Comparison of ENCODE assay signal across 21 mouse cellular contexts in genomic region chr3:109308468-109308867, GRCm38 (mm10). TPM values are rescaled to one million over a fixed set of nuclear protein-coding genes. Genes with fewer than 3 reads are reported as not detected.
DNase-seq lines count a peak whose midpoint lies in the region; ATAC-seq and TF ChIP-seq lines count a peak whose summit lies in the region.
"Had no signal": no experiment of that assay in that cellular context is flagged by ENCODE, and none has a peak within 500 bp of the region (broad histone marks: within the 10 kb centered on the region; RNA-seq: fewer than 3 reads in every experiment).

No protein-coding gene starts in this region.

- no peak for TF ChIP-seq CTCF in MEL (IDR thresholded peaks at IDR 0.05 in 2 of 3, conservative IDR thresholded peaks at IDR 0.05 in 1 of 3; ENCODE audit: control insufficient read depth in 1 of 3, insufficient read depth in 1 of 3, low read depth in 2 of 3, low read length in 3 of 3, poor library complexity in 1 of 3, severe bottlenecking in 1 of 3)

- no peak for ATAC-seq in heart, embryonic 12.5 days (ENCODE audit: insufficient number of reproducible peaks, low FRiP score)
- 0 out of 2 replicates have a peak, but pooled peaks have one; percentile 33 for ATAC-seq in megakaryocyte-erythroid progenitor cell, adult 5-6 weeks (replicated peaks; ENCODE audit: low FRiP score, low TSS enrichment, poor library complexity, severe bottlenecking)
- ATAC-seq in granulocyte monocyte progenitor cell, adult 5-6 weeks (replicated peaks; ENCODE audit: poor library complexity, severe bottlenecking) = no peak
- ATAC-seq: forebrain, embryonic 14.5 days; hindbrain, postnatal 0 days had no signal

- peak; percentile 92 to 97 for TF ChIP-seq EP300 in MEL (IDR thresholded peaks at IDR 0.05; ENCODE audit: low read depth in 1 of 2, low read length in 2 of 2)

- no peak overlapping the region for H3K4me3 ChIP-seq in heart, embryonic 12.5 days
- H3K4me3 ChIP-seq in MEL (ENCODE audit: control insufficient read depth in 1 of 2, insufficient read depth in 1 of 2, low read depth in 2 of 2, low read length in 2 of 2) = no peak overlapping the region
- H3K4me3 ChIP-seq: erythroblast, embryonic 14.5 days; forebrain, embryonic 10.5 days; gastrocnemius, adult 2 months; heart, embryonic 10.5 days; hindbrain, embryonic 13.5 days had no signal

- H3K4me2 ChIP-seq in heart, embryonic 12.5 days = no peak overlapping the region
- H3K4me2 ChIP-seq: hindbrain, embryonic 13.5 days had no signal

- H3K36me3 ChIP-seq in heart, embryonic 12.5 days = no peaks in the 10 kb centered on the region
- H3K36me3 ChIP-seq in MEL (ENCODE audit: control insufficient read depth in 1 of 2, insufficient read depth in 2 of 2, low read length in 2 of 2) = peaks cover 0 to 32% of the 10 kb centered on the region in 2 experiments; a peak in 2 of 4 replicates
- H3K36me3 ChIP-seq: forebrain, embryonic 10.5 days; heart, embryonic 10.5 days; hindbrain, embryonic 13.5 days had no signal

- no peaks in the 10 kb centered on the region for H3K9me3 ChIP-seq in heart, embryonic 12.5 days (replicated peaks)
- H3K9me3 ChIP-seq in MEL (replicated peaks; ENCODE audit: insufficient read depth, low read length) = no peaks in the 10 kb centered on the region
- H3K9me3 ChIP-seq: forebrain, embryonic 10.5 days; heart, embryonic 10.5 days; hindbrain, embryonic 13.5 days had no signal

- no peak for TF ChIP-seq RAD21 in MEL (IDR thresholded peaks at IDR 0.05; ENCODE audit: low read depth, low read length)

- peak; percentile 87 for DNase-seq in heart, adult 11 months
- DNase-seq in heart, adult 9 months (ENCODE audit: low spot score in 2 of 2) = peak; percentile 9 to 21
- no peak for DNase-seq in heart, postnatal 4 days
- DNase-seq in MEL (ENCODE audit: low read depth, low spot score) = peak; percentile 61
- no peak for DNase-seq in lung, postnatal 14 days
- DNase-seq: adrenal gland, postnatal 10 days; cerebellum, adult 11 months; cerebellum, adult 8-10 months; cerebellum, postnatal 14 days; kidney, adult 11 months had no signal

- WGBS in heart, embryonic 12.5 days = 39% methylated on average over 3 of the region's 3 CpGs

- peaks cover 20% of the 10 kb centered on the region for H3K4me1 ChIP-seq in heart, embryonic 12.5 days (replicated peaks)
- peaks cover 2 to 33% of the 10 kb centered on the region in 2 experiments; a peak in 3 of 4 replicates for H3K4me1 ChIP-seq in MEL (ENCODE audit: control insufficient read depth in 1 of 2, insufficient read depth in 2 of 2, low read length in 2 of 2)
- H3K4me1 ChIP-seq: hindbrain, embryonic 13.5 days had no signal

- no peaks in the 10 kb centered on the region for H3K27me3 ChIP-seq in heart, embryonic 12.5 days (replicated peaks)
- no peaks in the 10 kb centered on the region for H3K27me3 ChIP-seq in MEL (ENCODE audit: control insufficient read depth in 1 of 2, insufficient read depth in 2 of 2, low read length in 2 of 2)
- H3K27me3 ChIP-seq: CH12.LX; hindbrain, embryonic 13.5 days had no signal

- no peak overlapping the region for H3K27ac ChIP-seq in heart, embryonic 12.5 days (ENCODE audit: poor library complexity, severe bottlenecking)
- peak overlapping the region; percentile 5; the same call in 1 of the 2 replicates for H3K27ac ChIP-seq in MEL (ENCODE audit: control insufficient read depth, low read depth, low read length)
- H3K27ac ChIP-seq: forebrain, embryonic 10.5 days; heart, embryonic 10.5 days; hindbrain, embryonic 13.5 days; hindbrain, postnatal 0 days had no signal

- no peak overlapping the region for H3K9ac ChIP-seq in heart, embryonic 12.5 days
- H3K9ac ChIP-seq in MEL (ENCODE audit: control insufficient read depth, low read depth, low read length, poor library complexity, severe bottlenecking) = no peak overlapping the region
- H3K9ac ChIP-seq: hindbrain, embryonic 13.5 days had no signal

- H3K79me2 ChIP-seq in MEL (ENCODE audit: control insufficient read depth, insufficient read depth, low read length, poor library complexity) = no peaks in the 10 kb centered on the region

- no peak for TF ChIP-seq POLR2A in MEL (IDR thresholded peaks at IDR 0.05; ENCODE audit: control insufficient read depth in 1 of 2, insufficient read depth in 1 of 2, low read depth in 1 of 2, low read length in 2 of 2, poor library complexity in 1 of 2)

TF ChIP-seq in MEL, 35 proteins besides CTCF, POLR2A, EP300 and RAD21:
- TF ChIP-seq ZKSCAN1 (IDR thresholded peaks at IDR 0.05; ENCODE audit: low read depth, low read length) (no peak), MEF2A (IDR thresholded peaks at IDR 0.05; ENCODE audit: extremely low read depth, insufficient replicate concordance, low read depth, low read length, poor library complexity, severe bottlenecking) (no peak), NRF1 (IDR thresholded peaks at IDR 0.05; ENCODE audit: insufficient read depth, low read depth, low read length, poor library complexity, severe bottlenecking) (no peak), RCOR1 (IDR thresholded peaks at IDR 0.05; ENCODE audit: low read depth, low read length) (peak; percentile 76), POLR2AphosphoS2 (IDR thresholded peaks at IDR 0.05; ENCODE audit: low read length) (no peak), TCF12 (IDR thresholded peaks at IDR 0.05; ENCODE audit: low read depth, low read length) (peak; percentile 92), SIN3A (IDR thresholded peaks at IDR 0.05; ENCODE audit: low read length) (peak; percentile 63; the same call in 1 of the 2 replicates), USF1 (IDR thresholded peaks at IDR 0.05; ENCODE audit: low read depth, low read length) (peak; percentile 72), GATA1 (IDR thresholded peaks at IDR 0.05; ENCODE audit: low read depth, low read length) (peak; percentile 96), ETS1 (IDR thresholded peaks at IDR 0.05; ENCODE audit: low read depth, low read length) (peak; percentile 95), TAL1 (IDR thresholded peaks at IDR 0.05; ENCODE audit: low read length) (peak; percentile 74), ZNF384 (IDR thresholded peaks at IDR 0.05; ENCODE audit: low read depth, low read length) (no peak)

RNA-seq across cellular contexts. Expression of gene Vav3, which starts 32.0 kb away (rescaled TPM):
- polyA plus RNA-seq in heart, embryonic 12.5 days (2016; fragmentation: Nextera tagmentation; extraction: Ambion mirVana) = 9.9 and 10.1 TPM in 2 replicates
- total RNA-seq in heart, postnatal 4 days (2021) = 10 to 100 TPM; 12.2 to 12.6 TPM
- total RNA-seq in MEL (2012; rRNA removed) = not detected in 2 replicates
- not detected for polyA plus RNA-seq in MEL (2012; ENCODE audit: insufficient read depth in 1 of 2, insufficient read length in 2 of 2, low read depth in 1 of 2, low replicate concordance in 2 of 2, missing spikeins in 1 of 2)
- 6.6 and 12.2 TPM in 2 replicates for total RNA-seq in megakaryocyte-erythroid progenitor cell, adult 5-6 weeks (2014; fragmentation: Nextera tagmentation)
- total RNA-seq in megakaryocyte-erythroid progenitor cell, adult 5-6 weeks (2017) = 5.5 and 11.3 TPM in 2 replicates
- total RNA-seq in granulocyte monocyte progenitor cell, adult 5-6 weeks (2014; fragmentation: Nextera tagmentation) = 52.5 and 75.4 TPM in 2 replicates
- total RNA-seq in granulocyte monocyte progenitor cell, adult 5-6 weeks (2017) = 84.4 and 85.7 TPM in 2 replicates
- polyA plus RNA-seq: erythroblast, embryonic 14.5 days had no signal

Comparison
In these comparisons a context has a peak if more than half of its experiments do, and no peak if none do; other contexts are left out.
1. DNase-seq: peak in heart, adult 11 months (single experiment), heart, adult 9 months (2 of 2) and MEL (single experiment); none in heart, postnatal 4 days (single experiment) and lung, postnatal 14 days (single experiment).